Mouse (Mus musculus): Measurements from ENCODE around the gene Mlx. TPM values are rescaled to one million over a fixed set of nuclear protein-coding genes. Genes with fewer than 3 reads are reported as not detected.
"Not testable (repeated sequence)": the region's sequence is repeated elsewhere in the genome, so short reads cannot be mapped to it uniquely, and the experiment has no call there.

The Mlx gene
- polyA plus RNA-seq, 1 experiment from 2014 or later, result 37.3 TPM

DNA sequence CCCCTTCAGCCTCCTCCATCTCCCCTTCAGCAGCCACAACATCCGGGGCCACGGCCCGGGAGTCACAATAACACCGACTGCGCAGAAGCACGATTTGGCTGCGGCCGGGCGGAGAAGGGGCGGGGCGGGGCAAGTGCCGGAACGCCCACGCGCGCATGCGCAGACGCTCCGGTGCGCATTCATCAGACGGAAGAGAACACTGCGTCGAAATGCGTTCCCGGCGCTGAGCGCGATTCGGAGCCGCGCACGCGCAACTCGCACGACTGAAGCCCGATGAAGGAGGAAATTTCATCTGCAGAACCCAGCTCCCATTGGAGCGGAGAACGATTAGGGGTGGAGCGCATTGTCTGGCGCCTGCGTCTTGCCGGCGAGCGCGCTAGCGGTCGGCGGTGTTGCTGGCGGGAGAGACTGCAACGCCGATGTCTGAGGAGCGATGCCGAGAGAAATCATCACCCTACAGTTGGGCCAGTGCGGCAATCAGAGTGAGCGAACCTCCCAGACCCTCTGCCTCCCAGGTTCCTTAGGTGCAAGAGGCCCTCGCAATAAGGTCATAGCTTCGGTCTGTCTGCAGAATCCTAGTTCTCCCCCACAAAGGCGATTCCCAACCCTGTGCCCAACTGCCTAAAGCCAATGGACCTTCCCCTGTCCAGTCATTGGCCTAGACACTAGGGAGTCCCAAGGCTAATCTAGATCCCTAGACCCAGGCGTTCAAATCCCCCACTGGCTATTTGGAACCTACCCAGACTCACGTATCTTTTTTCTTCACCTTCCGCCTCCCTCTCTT is 32.9 kb downstream of the Mlx start, which contains the start of the genes Retreg3 and Tubg1:
Gene Retreg3, minus strand, starts transcription at position 133 of the 784 bp plus-strand sequence.
Gene Tubg1, plus strand, starts transcription at position 178 of the 784 bp plus-strand sequence.
- H3K9me3 ChIP-seq, result no peaks in the 10 kb centered on the region
- peak; percentile 99 for DNase-seq (ENCODE audit: extremely low spot score, low spot score)
- peak within 1 kb of the TSS; percentile 96 for H3K27ac ChIP-seq
- under 1% methylated on average over 61 of the region's 61 CpGs for WGBS
- H3K4me1 ChIP-seq, result peaks cover 55% of the 10 kb centered on the region
- no peaks in the 10 kb centered on the region for H3K27me3 ChIP-seq (ENCODE audit: poor library complexity, severe bottlenecking)
- H3K4me3 ChIP-seq, result peak within 1 kb of the TSS; percentile 98
- H3K36me3 ChIP-seq (replicated peaks), result peaks cover 52% of the 10 kb centered on the region

DNA sequence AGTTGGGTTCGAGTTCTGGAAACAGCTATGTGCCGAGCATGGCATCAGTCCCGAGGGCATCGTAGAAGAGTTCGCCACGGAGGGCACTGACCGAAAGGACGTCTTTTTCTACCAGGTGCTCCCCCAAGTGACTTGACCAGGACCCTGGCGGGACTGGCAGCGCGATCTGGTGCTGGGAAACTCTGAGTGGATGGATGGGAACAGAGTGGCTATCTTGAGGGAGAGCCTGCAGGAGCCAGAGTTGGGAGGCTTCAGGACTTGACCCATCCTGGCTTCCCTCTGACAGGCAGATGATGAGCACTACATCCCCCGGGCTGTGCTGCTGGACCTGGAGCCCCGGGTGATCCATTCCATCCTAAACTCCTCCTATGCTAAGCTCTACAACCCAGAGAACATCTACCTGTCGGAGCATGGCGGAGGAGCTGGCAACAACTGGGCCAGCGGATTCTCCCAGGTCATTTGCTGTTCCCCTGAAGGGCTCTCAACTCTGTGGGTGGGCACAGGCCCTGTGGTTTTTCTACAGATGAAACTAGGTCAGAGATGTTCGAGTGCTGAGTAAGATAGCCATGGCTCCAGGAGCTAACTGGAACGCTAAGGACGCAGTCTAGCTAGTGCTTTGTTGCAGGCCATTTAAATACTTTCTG is 33.6 kb downstream of the Mlx start:
- H3K4me3 ChIP-seq, result peak overlapping the region; percentile 98
- no peaks in the 10 kb centered on the region for H3K9me3 ChIP-seq
- peaks cover 58% of the 10 kb centered on the region for H3K36me3 ChIP-seq (replicated peaks)
- peak overlapping the region; percentile 96 for H3K27ac ChIP-seq
- H3K4me1 ChIP-seq, result peaks cover 50% of the 10 kb centered on the region
- WGBS, result 29% methylated on average over 19 of the region's 19 CpGs
- H3K27me3 ChIP-seq (ENCODE audit: poor library complexity, severe bottlenecking), result no peaks in the 10 kb centered on the region
- DNase-seq (ENCODE audit: extremely low spot score, low spot score), result no peak

DNA sequence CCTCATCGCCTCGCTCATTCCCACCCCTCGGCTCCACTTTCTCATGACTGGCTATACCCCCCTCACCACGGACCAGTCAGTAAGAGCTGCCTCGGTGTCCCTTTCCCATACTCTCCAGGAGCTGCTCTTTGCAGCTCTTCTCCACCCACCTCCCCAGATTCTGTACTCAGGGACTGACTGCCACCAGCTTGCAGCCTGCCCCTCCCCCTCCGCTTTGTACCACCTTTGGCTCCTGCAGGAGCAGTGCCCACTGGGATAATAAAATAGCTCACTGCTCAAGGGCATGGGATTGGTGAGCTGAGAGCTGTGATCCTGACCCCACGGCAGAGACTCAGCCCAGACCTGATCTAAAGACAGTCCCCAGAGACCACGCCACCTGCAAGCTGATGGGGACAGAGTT is 37.4 kb downstream of the Mlx start:
- peaks cover 65% of the 10 kb centered on the region for H3K36me3 ChIP-seq (replicated peaks)
- H3K9me3 ChIP-seq, result peaks cover 13% of the 10 kb centered on the region; the same call in 1 of the 2 replicates
- not testable (repeated sequence) for H3K27ac ChIP-seq; DNase-seq (ENCODE audit: extremely low spot score, low spot score); H3K27me3 ChIP-seq (ENCODE audit: poor library complexity, severe bottlenecking); H3K4me3 ChIP-seq
- peaks cover 19% of the 10 kb centered on the region for H3K4me1 ChIP-seq
- 97% methylated on average over 8 of the region's 8 CpGs for WGBS

DNA sequence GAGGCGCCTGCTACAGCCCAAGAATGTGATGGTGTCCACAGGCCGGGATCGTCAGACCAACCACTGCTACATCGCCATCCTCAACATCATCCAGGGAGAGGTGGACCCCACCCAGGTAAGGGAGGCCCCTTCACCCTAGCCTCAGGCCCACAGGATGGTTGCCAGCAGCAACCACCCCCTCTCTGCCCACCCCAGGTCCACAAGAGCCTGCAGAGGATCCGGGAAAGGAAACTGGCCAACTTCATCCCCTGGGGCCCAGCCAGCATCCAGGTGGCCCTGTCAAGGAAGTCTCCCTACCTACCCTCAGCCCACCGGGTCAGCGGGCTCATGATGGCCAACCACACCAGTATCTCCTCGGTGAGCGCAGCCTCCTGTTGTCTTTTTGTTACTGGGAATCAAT is 37.9 kb downstream of the Mlx start:
- 99% methylated on average over 9 of the region's 9 CpGs for WGBS
- H3K36me3 ChIP-seq (replicated peaks), result peaks cover 65% of the 10 kb centered on the region
- DNase-seq (ENCODE audit: extremely low spot score, low spot score); H3K27ac ChIP-seq; H3K27me3 ChIP-seq (ENCODE audit: poor library complexity, severe bottlenecking); H3K4me3 ChIP-seq: not testable (repeated sequence)
- peaks cover 13% of the 10 kb centered on the region; the same call in 1 of the 2 replicates for H3K9me3 ChIP-seq
- H3K4me1 ChIP-seq, result peaks cover 20% of the 10 kb centered on the region

DNA sequence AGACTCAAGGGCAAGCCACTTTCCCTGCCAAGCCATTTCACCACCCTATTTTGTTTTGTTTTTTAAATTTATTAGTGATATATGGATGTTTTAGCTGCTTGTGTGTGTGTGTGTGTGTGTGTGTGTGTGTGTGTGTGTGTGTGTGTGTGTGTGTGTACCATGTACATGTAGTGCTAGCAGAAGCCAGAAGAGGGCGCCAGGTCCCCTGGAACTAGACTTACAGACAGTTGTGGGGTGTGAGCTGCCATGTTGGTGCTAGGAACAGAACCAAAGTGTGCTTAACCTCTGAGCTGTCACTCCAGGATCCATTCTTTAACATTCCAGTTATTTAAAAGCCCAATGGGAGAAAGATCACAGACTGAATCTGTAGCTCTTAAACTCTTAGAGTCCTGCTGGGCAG is 40.0 kb downstream of the Mlx start:
- no peak for DNase-seq (ENCODE audit: extremely low spot score, low spot score)

GRCm38 (mm10) chr11:101128996-101129577 is 42.0 kb downstream of the Mlx start:
- DNase-seq (ENCODE audit: extremely low spot score, low spot score), result no peak
- WGBS, result 90% methylated on average over 11 of the region's 11 CpGs
- H3K4me3 ChIP-seq, result no peak overlapping the region
- H3K27me3 ChIP-seq (ENCODE audit: poor library complexity, severe bottlenecking), result no peaks in the 10 kb centered on the region
- peaks cover 7% of the 10 kb centered on the region for H3K4me1 ChIP-seq
- no peak overlapping the region for H3K27ac ChIP-seq
- H3K36me3 ChIP-seq (replicated peaks), result peaks cover 35% of the 10 kb centered on the region
- peaks cover 13% of the 10 kb centered on the region; the same call in 1 of the 2 replicates for H3K9me3 ChIP-seq

More for the DNA sequence above, 40.0 kb downstream of the Mlx start:
- H3K27me3 ChIP-seq (ENCODE audit: poor library complexity, severe bottlenecking), result no peaks in the 10 kb centered on the region
- peaks cover 13% of the 10 kb centered on the region; the same call in 1 of the 2 replicates for H3K9me3 ChIP-seq
- no peak overlapping the region for H3K27ac ChIP-seq
- H3K36me3 ChIP-seq (replicated peaks), result peaks cover 56% of the 10 kb centered on the region
- H3K4me3 ChIP-seq, result no peak overlapping the region
- H3K4me1 ChIP-seq, result peaks cover 7% of the 10 kb centered on the region
- 85% methylated on average over 1 of the region's 1 CpGs for WGBS

DNA sequence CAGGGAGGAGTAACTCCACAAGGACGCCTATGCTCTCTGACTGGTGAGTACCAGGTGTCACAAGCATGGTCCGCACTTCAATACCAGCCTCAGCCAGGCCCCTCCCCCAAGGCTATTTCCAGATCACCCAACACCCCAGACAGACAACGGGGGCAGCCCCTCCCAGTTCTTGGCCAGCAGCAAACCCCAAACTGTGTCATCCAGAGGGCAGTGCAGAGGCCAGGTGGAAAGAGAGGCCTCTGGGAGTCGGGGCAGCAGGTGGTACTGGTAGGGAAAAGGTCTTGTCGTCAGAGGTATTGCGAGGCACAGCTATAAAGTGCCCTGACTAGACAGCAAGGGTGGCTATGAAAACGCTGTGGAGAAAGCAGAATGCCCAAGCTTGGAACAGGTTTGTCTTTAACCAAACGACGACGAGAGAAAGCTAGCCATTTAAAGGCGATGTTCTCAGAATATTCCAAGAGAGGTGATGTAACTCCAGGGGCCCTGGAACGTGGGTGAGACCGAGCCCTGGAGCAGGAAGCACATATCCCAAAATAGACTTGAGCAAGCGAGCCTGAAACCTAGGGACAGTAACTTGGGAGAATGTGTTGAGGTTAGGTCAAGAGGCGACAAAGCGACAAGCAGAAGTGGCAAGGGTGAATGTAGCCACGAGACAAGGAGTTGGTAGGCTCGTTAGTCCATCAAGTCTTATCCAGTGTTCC is 43.1 kb downstream of the Mlx start:
- peaks cover 13% of the 10 kb centered on the region; the same call in 1 of the 2 replicates for H3K9me3 ChIP-seq
- peaks cover 7% of the 10 kb centered on the region for H3K4me1 ChIP-seq
- no peaks in the 10 kb centered on the region for H3K27me3 ChIP-seq (ENCODE audit: poor library complexity, severe bottlenecking)
- 59% methylated on average over 18 of the region's 18 CpGs for WGBS
- H3K4me3 ChIP-seq, result no peak overlapping the region
- H3K36me3 ChIP-seq (replicated peaks), result peaks cover 25% of the 10 kb centered on the region
- H3K27ac ChIP-seq, result no peak overlapping the region
- no peak for DNase-seq (ENCODE audit: extremely low spot score, low spot score)

DNA sequence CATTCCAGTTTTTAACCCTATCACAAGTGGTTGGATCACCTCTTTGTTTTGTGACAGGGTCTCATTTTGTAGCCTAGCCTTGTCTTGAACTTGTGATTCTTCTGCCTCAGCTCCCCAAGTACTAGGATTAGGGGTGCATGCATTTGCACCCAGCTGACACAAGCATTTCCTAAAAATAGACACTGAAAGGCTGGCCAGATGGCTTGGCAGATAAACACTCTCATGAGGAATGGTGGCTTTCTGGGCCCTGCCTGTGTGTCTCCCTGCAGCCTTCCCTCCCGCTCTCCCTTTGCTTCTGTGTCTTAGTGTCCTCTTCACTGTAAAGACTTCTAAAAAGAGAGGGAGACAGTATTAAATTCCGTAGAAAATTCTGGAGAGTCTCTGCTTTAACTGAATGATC is 44.1 kb downstream of the Mlx start:
- Histone ChIP-seq H3K36me3 (replicated peaks) (peaks cover 15% of the 10 kb centered on the region), H3K9me3 (peaks cover 12% of the 10 kb centered on the region; the same call in 1 of the 2 replicates), H3K27me3 (ENCODE audit: poor library complexity, severe bottlenecking) (no peaks in the 10 kb centered on the region), H3K4me1 (peaks cover 7% of the 10 kb centered on the region), H3K27ac (no peak overlapping the region), H3K4me3 (no peak overlapping the region)
- DNase-seq (ENCODE audit: extremely low spot score, low spot score), result no peak
- 82% methylated on average over 2 of the region's 2 CpGs for WGBS

DNA sequence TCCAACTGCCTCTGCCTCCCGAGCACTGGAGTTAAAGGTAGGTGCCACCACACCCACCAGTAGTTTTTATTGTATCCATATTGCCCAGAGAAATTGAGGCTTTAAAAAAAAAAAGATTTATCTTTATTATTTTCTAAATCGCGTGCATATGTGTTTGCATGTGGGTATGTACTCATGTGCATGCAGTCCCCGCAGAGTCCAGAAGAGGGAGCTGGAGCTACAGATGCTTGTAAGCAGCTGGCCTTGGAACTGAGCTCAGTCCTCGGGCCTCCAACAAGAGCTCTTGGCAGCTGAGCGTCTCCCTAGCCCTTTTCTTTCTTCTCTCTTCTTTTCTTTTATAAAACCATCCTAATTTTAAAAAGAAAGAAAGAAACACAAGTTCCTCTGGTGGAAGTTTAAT is 44.6 kb downstream of the Mlx start:
- Histone ChIP-seq H3K27me3 (ENCODE audit: poor library complexity, severe bottlenecking) (no peaks in the 10 kb centered on the region), H3K9me3 (peaks cover 7% of the 10 kb centered on the region; the same call in 1 of the 2 replicates), H3K36me3 (replicated peaks) (peaks cover 10% of the 10 kb centered on the region), H3K4me1 (peaks cover 7% of the 10 kb centered on the region), H3K4me3 (no peak overlapping the region), H3K27ac (no peak overlapping the region)
- no peak for DNase-seq (ENCODE audit: extremely low spot score, low spot score)
- 89% methylated on average over 6 of the region's 6 CpGs for WGBS

GRCm38 (mm10) chr11:101133037-101133436 is 46.0 kb downstream of the Mlx start:
- WGBS, result 83% methylated on average over 12 of the region's 12 CpGs
- no peak for DNase-seq (ENCODE audit: extremely low spot score, low spot score)

GRCm38 (mm10) chr11:101134217-101134865 is 47.3 kb downstream of the Mlx start:
- Histone ChIP-seq H3K4me3 (no peak overlapping the region), H3K9me3 (no peaks in the 10 kb centered on the region), H3K27me3 (ENCODE audit: poor library complexity, severe bottlenecking) (0 out of 2 replicates have a peak, but pooled peaks cover 6% of the 10 kb centered on the region), H3K27ac (no peak overlapping the region), H3K4me1 (peaks cover 17% of the 10 kb centered on the region), H3K36me3 (replicated peaks) (no peaks in the 10 kb centered on the region)
- WGBS, result 87% methylated on average over 13 of the region's 13 CpGs
- no peak for DNase-seq (ENCODE audit: extremely low spot score, low spot score)

More at GRCm38 (mm10) chr11:101133037-101133436, 46.0 kb downstream of the Mlx start:
- no peak overlapping the region for H3K27ac ChIP-seq
- H3K36me3 ChIP-seq (replicated peaks), result no peaks in the 10 kb centered on the region
- H3K9me3 ChIP-seq, result no peaks in the 10 kb centered on the region
- peaks cover 7% of the 10 kb centered on the region for H3K4me1 ChIP-seq
- H3K27me3 ChIP-seq (ENCODE audit: poor library complexity, severe bottlenecking), result no peaks in the 10 kb centered on the region
- H3K4me3 ChIP-seq, result no peak overlapping the region

- Histone ChIP-seq H3K27ac (no peak overlapping the region), H3K4me3 (no peak overlapping the region), H3K27me3 (ENCODE audit: poor library complexity, severe bottlenecking) (peaks cover 30% of the 10 kb centered on the region), H3K4me1 (peaks cover 37% of the 10 kb centered on the region), H3K9me3 (no peaks in the 10 kb centered on the region), H3K36me3 (replicated peaks) (no peaks in the 10 kb centered on the region)
- DNase-seq (ENCODE audit: extremely low spot score, low spot score), result no peak
- WGBS, result 84% methylated on average over 7 of the region's 7 CpGs
Measured at GRCm38 (mm10) chr11:101137000-101137399, 49.9 kb downstream of the Mlx start.
